Mouse (Mus musculus) mature B cell (primary cell): Measurements from ENCODE around the gene Eif3f.

Source experiments
- in situ Hi-C: fragments of 300-500 bp; cut with MboI; formaldehyde crosslinking; loops from 2 replicates; pipeline ENCODE4 v1.14.3; 2019

Eif3f gene

GRCm38 (mm10) chr7:108933794-108934731 is at the start of gene Eif3f:
Gene Eif3f (plus strand): TSS chr7:108934417.
- in situ Hi-C loops: loop anchor here (10.0 kb wide), 1 partner anchor 119 kb away; no protein-coding TSS in a partner anchor

- in situ Hi-C loops: no loop called here
Measured at GRCm38 (mm10) chr7:108884906-108885305, 49.3 kb upstream of the Eif3f start, which contains the start of gene Olfr518. Gene Olfr518 (minus strand): TSS chr7:108885006.

- in situ Hi-C loops: no loop called here
Measured at GRCm38 (mm10) chr7:108894320-108894719, 39.9 kb upstream of the Eif3f start, which contains the start of gene Olfr519. Gene Olfr519 (minus strand): TSS chr7:108894420.

GRCm38 (mm10) chr7:108903969-108904368 is 30.2 kb upstream of the Eif3f start:
- in situ Hi-C loops: no loop called here

DNA sequence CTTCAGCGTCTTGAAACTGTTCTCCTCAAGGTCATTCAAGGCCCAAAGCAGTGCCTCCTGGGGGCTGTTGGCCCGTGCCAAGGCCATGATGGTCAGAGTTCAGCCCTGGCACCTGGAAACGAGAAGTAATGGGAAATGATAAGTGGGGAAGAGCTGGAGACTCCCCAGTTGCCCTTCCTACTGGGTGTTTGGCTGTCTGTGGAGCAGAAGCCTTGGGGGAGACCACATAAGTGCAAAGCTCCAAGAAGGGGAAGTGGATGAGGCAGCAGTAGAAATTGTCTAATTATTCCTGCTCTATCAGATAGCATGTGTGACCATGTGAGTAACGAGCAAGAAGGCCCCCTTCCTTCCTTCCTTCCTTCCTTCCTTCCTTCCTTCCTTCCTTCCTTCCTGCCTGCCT is 7.2 kb upstream of the Eif3f start:
- in situ Hi-C loops: no loop called here

GRCm38 (mm10) chr7:108928280-108929188 is 5.7 kb upstream of the Eif3f start:
- in situ Hi-C loops: no loop called here

DNA sequence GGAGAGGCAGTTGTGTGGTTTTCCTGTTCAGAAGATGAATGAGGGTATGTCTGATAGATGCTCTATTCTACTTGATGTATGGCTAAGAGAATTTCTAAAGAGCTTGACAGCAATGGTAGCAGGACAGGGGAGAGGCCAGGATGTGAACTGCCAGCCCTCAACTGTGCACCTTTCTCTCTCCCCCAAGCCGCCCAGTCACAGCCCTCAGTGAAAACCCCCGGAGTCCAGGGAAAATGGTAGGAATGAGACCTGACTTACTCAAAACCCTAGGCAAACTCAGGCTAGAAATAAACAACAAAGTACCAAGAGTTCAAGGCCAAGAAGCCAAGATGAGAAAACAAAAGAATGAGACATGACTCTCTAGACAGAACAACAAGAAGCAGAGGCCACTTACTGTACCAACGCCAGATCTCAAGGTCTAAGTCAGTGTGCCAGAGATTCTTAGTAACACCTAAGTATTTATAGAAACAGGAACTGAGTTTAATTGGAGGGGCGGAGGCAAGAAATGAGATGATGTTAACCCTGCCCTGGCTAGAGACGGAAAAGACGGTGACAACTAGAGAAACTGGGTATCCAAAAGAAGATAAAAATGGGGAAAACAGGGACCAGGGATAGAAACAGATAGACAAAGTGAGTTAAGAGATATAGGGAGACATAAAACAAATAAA is 4.4 kb upstream of the Eif3f start, which contains the start of gene Nlrp10:
Nlrp10 (minus strand) TSS at position 453 of the 668 bp plus-strand sequence.
- in situ Hi-C loops: loop anchor here (10.0 kb wide), 1 partner anchor 115 kb away; no protein-coding TSS in a partner anchor

GRCm38 (mm10) chr7:108934836-108935235 is 619 bp downstream of the Eif3f start:
- in situ Hi-C loops: loop anchor here (10.0 kb wide), 1 partner anchor 120 kb away; no protein-coding TSS in a partner anchor

DNA sequence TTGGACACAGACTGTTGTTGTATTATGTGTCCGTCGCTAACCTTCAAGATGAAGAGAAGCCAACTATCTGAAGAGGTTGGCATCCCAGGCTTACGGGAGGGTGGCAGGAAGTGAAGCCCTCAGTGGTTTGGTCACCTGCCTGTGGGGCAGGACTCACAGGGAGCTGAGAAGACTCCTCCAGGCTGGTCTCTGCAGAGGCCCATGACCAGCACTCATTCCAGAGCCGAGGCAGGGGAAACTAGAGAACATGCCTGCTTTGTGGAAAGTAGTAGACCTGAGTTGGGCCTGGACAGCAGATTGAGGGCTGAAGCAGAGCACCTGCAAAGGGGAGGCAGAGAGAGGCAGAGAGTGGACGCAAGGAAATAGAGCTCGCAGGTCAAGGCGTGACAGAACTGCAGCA is 1.2 kb downstream of the Eif3f start:
- in situ Hi-C loops: loop anchor here (10.0 kb wide), 1 partner anchor 121 kb away; no protein-coding TSS in a partner anchor

DNA sequence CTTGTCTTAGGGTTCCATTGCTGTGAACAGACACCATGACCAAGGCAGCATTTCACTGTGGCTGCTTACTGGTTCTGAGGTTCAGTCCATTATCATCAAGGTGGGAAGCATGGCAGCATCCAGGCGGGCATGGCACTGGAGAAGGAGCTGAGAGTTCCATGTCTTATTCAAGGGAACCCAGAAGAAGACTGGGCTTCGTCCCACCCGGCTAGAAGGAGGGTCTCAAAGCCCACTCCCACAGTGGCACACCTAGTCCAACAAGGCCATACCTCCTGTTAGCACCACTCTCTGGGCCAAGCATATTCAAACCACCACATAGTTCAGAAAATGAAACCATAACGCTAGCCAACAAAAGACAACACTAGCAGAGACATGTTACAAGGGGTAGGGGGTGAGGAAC is 2.4 kb downstream of the Eif3f start:
- in situ Hi-C loops: loop anchor here (10.0 kb wide), 1 partner anchor 122 kb away; no protein-coding TSS in a partner anchor

DNA sequence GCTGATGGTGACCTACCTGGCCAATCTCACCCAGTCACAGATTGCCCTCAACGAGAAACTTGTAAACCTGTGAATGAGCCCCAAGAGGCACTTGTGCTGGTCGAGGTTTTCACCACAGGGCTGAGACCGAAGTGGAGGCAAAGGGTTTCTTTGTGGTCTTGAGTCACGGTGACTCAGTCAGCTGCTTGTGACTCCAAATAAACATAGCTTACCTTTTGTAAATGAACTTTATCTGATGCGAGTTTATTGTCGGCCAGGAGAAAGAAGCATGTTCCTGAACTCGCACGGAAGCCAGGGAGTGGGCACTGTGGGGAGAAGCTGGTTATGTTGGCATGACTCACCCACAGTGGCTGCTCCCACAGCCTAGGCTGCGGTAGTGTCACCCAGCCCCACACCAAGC is 7.2 kb downstream of the Eif3f start:
- in situ Hi-C loops: no loop called here

DNA sequence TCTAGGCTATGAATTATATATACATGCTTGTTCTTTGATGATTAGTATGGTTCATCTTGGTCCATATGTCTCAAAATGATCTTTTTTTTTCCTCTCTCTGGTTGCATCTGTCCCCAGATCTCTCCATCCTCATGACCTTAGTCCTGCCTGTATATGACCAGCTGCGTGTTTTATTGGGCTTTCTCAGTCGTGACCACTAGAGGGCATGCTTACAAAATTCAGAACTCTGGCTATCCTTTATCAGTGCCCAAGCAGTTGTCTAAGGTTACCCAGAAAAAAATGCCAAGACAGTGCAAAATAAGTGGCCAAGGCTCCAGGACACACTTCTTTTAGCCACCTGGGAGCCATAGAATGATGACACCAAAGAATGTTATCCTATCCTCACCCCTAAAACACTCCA is 9.8 kb downstream of the Eif3f start:
- in situ Hi-C loops: no loop called here

- in situ Hi-C loops: no loop called here
Measured at GRCm38 (mm10) chr7:108948611-108949010, 14.4 kb downstream of the Eif3f start.

DNA sequence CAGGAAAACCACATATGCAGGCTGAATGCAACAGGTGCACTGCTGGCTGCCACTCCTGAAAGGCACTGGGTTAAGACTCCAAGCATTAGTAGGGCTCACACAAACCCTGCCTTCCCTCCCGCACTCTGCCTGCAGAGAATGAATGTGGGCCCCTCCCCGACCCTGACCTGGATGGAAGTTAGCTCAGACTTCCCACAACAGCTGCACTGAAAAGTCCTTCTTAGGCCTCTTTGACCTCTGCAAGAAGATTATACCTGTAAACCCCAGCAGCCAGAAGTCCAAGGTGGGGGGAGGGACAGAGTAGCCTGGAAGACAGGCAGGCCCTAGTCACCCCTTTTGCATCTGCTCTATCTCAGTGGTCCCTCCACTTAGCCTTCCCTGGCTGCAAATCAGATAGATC is 15.1 kb downstream of the Eif3f start:
- in situ Hi-C loops: no loop called here

DNA sequence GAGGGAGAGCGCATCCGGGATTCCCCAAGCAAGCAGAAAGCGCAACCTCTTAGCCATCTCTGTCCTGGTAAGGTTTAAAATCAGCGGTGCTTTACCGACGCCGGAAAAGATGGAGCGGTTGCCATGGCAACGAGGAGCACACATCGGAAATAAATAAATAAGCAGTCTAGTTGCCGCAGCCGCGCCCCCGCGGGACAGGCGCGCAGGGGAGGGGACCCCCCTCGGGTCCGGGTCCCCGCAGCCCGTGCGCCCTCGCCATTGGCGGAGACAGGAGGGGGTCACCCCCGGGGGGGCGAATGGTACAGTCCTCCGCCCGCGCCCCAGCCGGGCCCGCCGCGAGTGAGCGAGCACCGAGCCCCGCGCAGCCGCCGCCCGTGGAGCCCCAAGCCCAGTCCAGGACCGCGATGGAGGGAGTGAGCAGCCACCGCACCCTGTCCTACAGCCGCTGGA is 16.1 kb downstream of the Eif3f start, which contains the start of gene Tub:
Tub (plus strand) TSS at position 27 of the 450 bp plus-strand sequence.
- in situ Hi-C loops: no loop called here

DNA sequence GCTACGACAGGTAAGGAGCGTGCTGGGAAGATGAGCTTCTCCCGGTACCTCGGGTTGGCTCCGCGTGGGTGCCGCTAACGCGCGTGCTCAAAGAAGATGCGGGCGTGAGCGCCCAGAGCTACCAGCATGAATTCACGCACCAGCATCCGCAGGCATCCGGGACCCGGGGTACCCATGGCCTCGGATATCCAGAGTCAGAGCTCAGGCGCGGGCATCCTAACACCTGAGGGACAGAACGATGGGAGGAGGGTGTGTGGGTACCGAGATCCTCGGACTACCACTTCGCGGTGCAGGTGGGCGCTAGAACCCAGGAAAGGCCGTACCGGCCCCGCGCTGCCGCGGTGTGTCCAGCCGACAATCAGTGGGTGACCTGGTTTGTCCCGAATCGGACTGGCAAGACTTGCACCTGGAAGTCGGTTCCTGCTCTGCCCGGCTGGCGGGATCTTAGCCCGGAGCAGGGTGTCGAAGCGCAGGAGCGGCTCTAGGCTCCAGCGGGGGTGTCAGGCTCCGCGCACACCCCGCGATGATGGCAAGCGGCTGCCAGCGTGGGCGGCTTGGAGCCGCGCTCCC is 16.6 kb downstream of the Eif3f start:
- in situ Hi-C loops: no loop called here

DNA sequence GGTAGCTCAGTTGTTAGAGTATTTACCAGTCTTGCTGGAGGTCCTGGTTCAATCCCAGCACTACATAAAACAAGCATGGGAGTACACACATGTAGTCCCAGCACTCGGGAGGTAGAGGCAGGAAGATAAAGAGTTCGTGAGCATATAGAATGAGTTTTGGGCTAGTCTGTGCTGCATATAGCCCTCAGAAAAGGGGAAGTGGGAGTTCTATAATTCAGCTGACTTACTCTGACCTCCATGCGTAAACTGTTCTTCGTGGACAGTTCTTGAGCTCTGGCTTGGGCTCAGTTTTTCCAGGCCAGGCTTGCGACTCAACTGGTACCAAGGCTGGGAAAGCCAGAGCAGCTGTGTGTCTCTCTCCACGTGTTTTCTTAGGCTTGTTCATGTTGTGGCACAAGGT is 18.6 kb downstream of the Eif3f start:
- in situ Hi-C loops: no loop called here

- in situ Hi-C loops: no loop called here
Measured at GRCm38 (mm10) chr7:108954185-108954584, 20.0 kb downstream of the Eif3f start.

DNA sequence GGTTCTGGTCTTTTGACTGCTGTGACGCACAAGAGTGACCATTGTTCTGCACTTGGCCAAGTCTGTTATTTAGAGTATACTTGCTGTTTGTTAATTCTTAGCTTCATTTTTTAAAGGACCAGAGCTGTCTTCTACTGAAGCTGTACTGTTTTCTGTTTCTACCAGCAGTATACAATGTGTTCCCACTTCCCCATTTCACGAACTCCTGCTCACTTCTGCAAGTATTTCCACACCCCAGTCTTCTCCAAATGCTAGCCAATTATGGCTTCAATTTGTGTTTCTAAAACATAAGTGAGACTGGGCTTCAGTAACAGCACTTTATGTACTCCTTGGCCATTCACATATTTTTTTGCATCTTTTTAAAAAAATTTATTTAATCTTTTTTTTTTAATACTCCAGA is 23.5 kb downstream of the Eif3f start:
- in situ Hi-C loops: no loop called here

- in situ Hi-C loops: no loop called here
Measured at GRCm38 (mm10) chr7:108965968-108966367, 31.8 kb downstream of the Eif3f start.
